12 mouse cellular contexts compared by ENCODE assay signal in the genomic region with DNA sequence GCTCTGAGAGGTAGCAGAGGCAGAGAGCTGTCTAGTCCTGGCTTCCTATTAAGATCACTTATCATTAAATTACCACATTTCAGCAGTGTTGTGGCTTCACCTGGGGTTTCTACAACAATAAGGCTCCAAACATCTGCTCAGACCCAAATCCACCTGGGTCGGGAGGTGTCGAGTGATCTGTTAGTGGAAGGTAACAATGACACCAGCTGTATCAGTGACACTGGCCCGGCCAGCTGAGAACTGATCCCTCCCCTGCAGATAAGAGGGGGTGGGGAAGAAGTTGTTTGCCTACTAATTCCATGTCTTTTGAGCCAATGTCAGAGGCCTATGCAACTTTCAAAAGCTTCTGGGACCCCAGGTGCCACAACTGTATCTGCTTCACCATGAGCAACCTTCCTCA. TPM values are rescaled to one million over a fixed set of nuclear protein-coding genes. Genes with fewer than 3 reads are reported as not detected.
A peak's percentile ranks its signal among the peaks of the same experiment; 100 is the strongest.
DNase-seq lines count a peak whose midpoint lies in the region; ATAC-seq and TF ChIP-seq lines count a peak whose summit lies in the region.
"Had no signal": no experiment of that assay in that cellular context is flagged by ENCODE, and none has a peak within 500 bp of the region (broad histone marks: within the 10 kb centered on the region; RNA-seq: fewer than 3 reads in every experiment).

Gene Sh2d4b (minus strand): TSS at position 71 of the 400 bp plus-strand sequence.

- H3K27ac ChIP-seq in heart, embryonic 12.5 days (ENCODE audit: poor library complexity, severe bottlenecking), result no peak within 1 kb of the TSS
- H3K27ac ChIP-seq in kidney, postnatal 0 days, result 0 out of 2 replicates have a peak within 1 kb of the TSS, but pooled peaks have one; percentile 11
- no peak within 1 kb of the TSS for H3K27ac ChIP-seq in kidney, embryonic 16.5 days (ENCODE audit: low read length)
- peak within 1 kb of the TSS; percentile 64; the same call in 1 of the 2 replicates for H3K27ac ChIP-seq in embryonic facial prominence, embryonic 13.5 days
- H3K27ac ChIP-seq: liver, embryonic 13.5 days had no signal

- 22% methylated on average over 3 of the region's 3 CpGs for WGBS in heart, embryonic 12.5 days
- 63% methylated on average over 3 of the region's 3 CpGs for WGBS in kidney, postnatal 0 days
- 52% methylated on average over 3 of the region's 3 CpGs for WGBS in kidney, embryonic 16.5 days
- 62% methylated on average over 3 of the region's 3 CpGs for WGBS in embryonic facial prominence, embryonic 13.5 days

- TF ChIP-seq CTCF in kidney, postnatal 0 days (IDR thresholded peaks at IDR 0.05; ENCODE audit: low read depth), result no peak
- no peak for TF ChIP-seq CTCF in E14TG2a.4 (conservative IDR thresholded peaks at IDR 0.05; ENCODE audit: low read length)

- peaks cover 17% of the 10 kb centered on the region for H3K4me1 ChIP-seq in heart, embryonic 12.5 days (replicated peaks)
- H3K4me1 ChIP-seq in kidney, postnatal 0 days (replicated peaks; ENCODE audit: insufficient read depth, low read length), result 0 out of 2 replicates have a peak, but pooled peaks cover 10% of the 10 kb centered on the region
- H3K4me1 ChIP-seq in kidney, embryonic 16.5 days (ENCODE audit: insufficient read depth, low read length), result peaks cover 11% of the 10 kb centered on the region
- H3K4me1 ChIP-seq in E14TG2a.4 (replicated peaks; ENCODE audit: low read depth, low read length), result peaks cover 41% of the 10 kb centered on the region
- peaks cover 17% of the 10 kb centered on the region for H3K4me1 ChIP-seq in embryonic facial prominence, embryonic 13.5 days

- no peaks in the 10 kb centered on the region for H3K9me3 ChIP-seq in heart, embryonic 12.5 days (replicated peaks)
- H3K9me3 ChIP-seq in kidney, postnatal 0 days (replicated peaks; ENCODE audit: low read length), result no peaks in the 10 kb centered on the region
- no peaks in the 10 kb centered on the region for H3K9me3 ChIP-seq in kidney, embryonic 16.5 days (ENCODE audit: low read length)
- H3K9me3 ChIP-seq in E14TG2a.4 (ENCODE audit: low read length), result peaks cover 11% of the 10 kb centered on the region
- no peaks in the 10 kb centered on the region for H3K9me3 ChIP-seq in embryonic facial prominence, embryonic 13.5 days
- H3K9me3 ChIP-seq: liver, embryonic 13.5 days had no signal

- H3K4me2 ChIP-seq in heart, embryonic 12.5 days, result peak within 1 kb of the TSS; percentile 60; the same call in 1 of the 2 replicates
- H3K4me2 ChIP-seq in kidney, postnatal 0 days (ENCODE audit: low read length), result peak within 1 kb of the TSS; percentile 49; the same call in 1 of the 2 replicates
- H3K4me2 ChIP-seq in kidney, embryonic 16.5 days (replicated peaks; ENCODE audit: low read depth, low read length), result no peak within 1 kb of the TSS
- H3K4me2 ChIP-seq in embryonic facial prominence, embryonic 13.5 days, result peak within 1 kb of the TSS; percentile 61

- no peak for DNase-seq in heart, postnatal 36 days
- DNase-seq in kidney, postnatal 0 days (ENCODE audit: low spot score), result no peak
- DNase-seq in urinary bladder, adult 18-20 months (ENCODE audit: low spot score in 2 of 2), result no peak
- DNase-seq in right cerebral cortex, adult 18-20 months, result no peak
- DNase-seq: adrenal gland, postnatal 14 days; cerebellum, adult 2 months; liver, embryonic 13.5 days had no signal

- H3K27me3 ChIP-seq in heart, embryonic 12.5 days (replicated peaks), result no peaks in the 10 kb centered on the region
- H3K27me3 ChIP-seq in kidney, postnatal 0 days (ENCODE audit: insufficient read depth, low read length), result no peaks in the 10 kb centered on the region
- no peaks in the 10 kb centered on the region for H3K27me3 ChIP-seq in kidney, embryonic 16.5 days (ENCODE audit: insufficient read depth, low read length)
- H3K27me3 ChIP-seq in E14TG2a.4 (ENCODE audit: insufficient read depth, low read length), result no peaks in the 10 kb centered on the region
- no peaks in the 10 kb centered on the region for H3K27me3 ChIP-seq in embryonic facial prominence, embryonic 13.5 days
- H3K27me3 ChIP-seq: liver, embryonic 13.5 days had no signal

- no peaks in the 10 kb centered on the region for H3K36me3 ChIP-seq in heart, embryonic 12.5 days
- no peaks in the 10 kb centered on the region for H3K36me3 ChIP-seq in kidney, postnatal 0 days (ENCODE audit: insufficient read depth, low read length)
- H3K36me3 ChIP-seq in kidney, embryonic 16.5 days (ENCODE audit: insufficient read depth, low read length), result no peaks in the 10 kb centered on the region
- no peaks in the 10 kb centered on the region for H3K36me3 ChIP-seq in E14TG2a.4 (ENCODE audit: insufficient read depth, low read length)
- H3K36me3 ChIP-seq in embryonic facial prominence, embryonic 13.5 days, result no peaks in the 10 kb centered on the region
- H3K36me3 ChIP-seq: liver, embryonic 13.5 days had no signal

- ATAC-seq in heart, embryonic 12.5 days (ENCODE audit: insufficient number of reproducible peaks, low FRiP score), result no peak
- no peak for ATAC-seq in kidney, postnatal 0 days (replicated peaks; ENCODE audit: low FRiP score, low read depth)
- ATAC-seq in kidney, embryonic 16.5 days (ENCODE audit: low FRiP score, low TSS enrichment), result no peak
- no peak for ATAC-seq in embryonic facial prominence, embryonic 13.5 days (ENCODE audit: insufficient number of reproducible peaks, insufficient read depth, low FRiP score, low TSS enrichment, low read depth)
- ATAC-seq: forebrain, embryonic 14.5 days had no signal

- no peak within 1 kb of the TSS for H3K4me3 ChIP-seq in heart, embryonic 12.5 days
- H3K4me3 ChIP-seq in kidney, postnatal 0 days (replicated peaks; ENCODE audit: low read depth, low read length), result no peak within 1 kb of the TSS
- no peak within 1 kb of the TSS for H3K4me3 ChIP-seq in kidney, embryonic 16.5 days (ENCODE audit: low read length)
- peak within 1 kb of the TSS; percentile 35 for H3K4me3 ChIP-seq in E14TG2a.4 (replicated peaks; ENCODE audit: low read length)
- peak within 1 kb of the TSS; percentile 31; the same call in 1 of the 2 replicates for H3K4me3 ChIP-seq in embryonic facial prominence, embryonic 13.5 days
- H3K4me3 ChIP-seq: liver, embryonic 13.5 days had no signal

- intact Hi-C loops in heart, postnatal 36 days (cut with DNase I), result loop anchor here (5.0 kb wide), 2 partner anchors 101 to 1361 kb away; no protein-coding TSS in a partner anchor

- no peak within 1 kb of the TSS for H3K9ac ChIP-seq in heart, embryonic 12.5 days
- H3K9ac ChIP-seq in kidney, postnatal 0 days (ENCODE audit: low read depth, low read length), result no peak within 1 kb of the TSS
- H3K9ac ChIP-seq in kidney, embryonic 16.5 days (replicated peaks; ENCODE audit: low read length), result no peak within 1 kb of the TSS
- H3K9ac ChIP-seq in embryonic facial prominence, embryonic 13.5 days, result 0 out of 2 replicates have a peak within 1 kb of the TSS, but pooled peaks have one; percentile 21
- H3K9ac ChIP-seq: liver, embryonic 13.5 days had no signal

RNA-seq across cellular contexts. Expression of gene Sh2d4b, which starts in this region (rescaled TPM):
- polyA plus RNA-seq in heart, embryonic 12.5 days (2016; fragmentation: Nextera tagmentation; extraction: Ambion mirVana), result 0.50 and 0.82 TPM in 2 replicates
- under 1 TPM; 0.36 to 0.98 TPM for total RNA-seq in heart, postnatal 36 days (2021)
- 0.72 and 1.0 TPM in 2 replicates for polyA plus RNA-seq in kidney, postnatal 0 days (2015; fragmentation: Nextera tagmentation; extraction: Ambion mirVana)
- 0.81 and 0.99 TPM in 2 replicates for polyA plus RNA-seq in kidney, embryonic 16.5 days (2015; fragmentation: Nextera tagmentation; extraction: Ambion mirVana)
- 0.74 and 0.96 TPM in 2 replicates for polyA plus RNA-seq in embryonic facial prominence, embryonic 13.5 days (2015; fragmentation: Nextera tagmentation; extraction: Ambion mirVana)

Comparison
In these comparisons a context has a peak if more than half of its experiments do, and no peak if none do; other contexts are left out.
1. H3K27ac ChIP-seq: peak in kidney, postnatal 0 days (single experiment) and embryonic facial prominence, embryonic 13.5 days (single experiment); none in heart, embryonic 12.5 days (single experiment) and kidney, embryonic 16.5 days (single experiment).
2. H3K4me3 ChIP-seq: peak in E14TG2a.4 (single experiment) and embryonic facial prominence, embryonic 13.5 days (single experiment); none in heart, embryonic 12.5 days (single experiment), kidney, postnatal 0 days (single experiment) and kidney, embryonic 16.5 days (single experiment).